9 mouse cellular contexts compared by ENCODE assay signal in the genomic region with DNA sequence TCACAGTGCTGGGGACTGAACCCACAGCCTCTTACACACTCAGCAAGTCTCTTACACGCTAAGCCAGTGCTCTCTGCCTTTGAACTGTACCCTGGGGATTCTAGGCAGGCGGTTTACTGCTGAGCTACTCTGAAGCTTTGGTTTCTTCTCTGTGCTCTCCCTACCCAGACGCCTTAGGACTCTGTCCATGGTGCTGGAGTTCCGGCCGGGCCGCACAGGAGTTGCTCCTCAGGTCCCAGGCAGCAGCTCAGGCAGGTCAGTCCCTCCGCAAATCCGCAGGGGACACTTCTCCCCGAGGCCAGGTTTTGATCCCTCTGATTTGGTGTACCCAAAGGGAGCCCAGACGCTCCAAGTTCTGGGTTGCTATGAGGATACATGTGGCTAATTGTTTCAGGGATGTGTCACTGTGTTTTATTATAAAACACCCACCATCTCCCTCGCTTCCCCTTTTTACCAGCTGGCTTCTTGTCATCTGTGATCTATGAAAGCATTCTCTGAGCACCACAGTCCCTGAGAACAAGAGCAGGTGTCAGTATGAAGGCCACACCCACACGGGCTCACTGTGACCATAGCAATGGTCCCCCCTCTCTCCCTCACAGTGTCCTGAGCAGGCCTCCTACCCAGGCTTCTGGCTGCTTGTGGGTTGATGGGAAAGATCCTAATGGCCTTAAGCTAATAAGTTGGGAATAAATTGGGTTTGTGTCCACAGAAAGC. TPM values are rescaled to one million over a fixed set of nuclear protein-coding genes. Genes with fewer than 3 reads are reported as not detected.
DNase-seq lines count a peak whose midpoint lies in the region; ATAC-seq and TF ChIP-seq lines count a peak whose summit lies in the region.
"Had no signal": no experiment of that assay in that cellular context is flagged by ENCODE, and none has a peak within 500 bp of the region (broad histone marks: within the 10 kb centered on the region; RNA-seq: fewer than 3 reads in every experiment).

No protein-coding gene starts in this region.

- WGBS in lung, embryonic 15.5 days: 8% methylated on average over 12 of the region's 12 CpGs
- WGBS in lung, adult 2 months: 12% methylated on average over 12 of the region's 12 CpGs

- no peaks in the 10 kb centered on the region for H3K27me3 ChIP-seq in lung, embryonic 15.5 days

- H3K36me3 ChIP-seq in lung, embryonic 15.5 days: no peaks in the 10 kb centered on the region
- H3K36me3 ChIP-seq: limb, embryonic 15.5 days had no signal

- no peak overlapping the region for H3K4me3 ChIP-seq in lung, embryonic 15.5 days
- no peak overlapping the region for H3K4me3 ChIP-seq in lung, adult 2 months (replicated peaks; ENCODE audit: extremely low read depth, low read depth, low read length)
- H3K4me3 ChIP-seq: limb, embryonic 15.5 days had no signal

- TF ChIP-seq CTCF in lung, adult 2 months (IDR thresholded peaks at IDR 0.05; ENCODE audit: insufficient read depth, low read length): no peak

- peak; percentile 27; the same call in 1 of the 2 replicates for ATAC-seq in lung, embryonic 15.5 days (ENCODE audit: borderline replicate concordance, extremely low read depth, low FRiP score, low TSS enrichment)

- no peaks in the 10 kb centered on the region for H3K4me1 ChIP-seq in lung, embryonic 15.5 days
- H3K4me1 ChIP-seq in lung, adult 2 months (ENCODE audit: control insufficient read depth, insufficient read depth, low read length): no peaks in the 10 kb centered on the region
- H3K4me1 ChIP-seq: limb, embryonic 15.5 days had no signal

- H3K9ac ChIP-seq in lung, embryonic 15.5 days: no peak overlapping the region
- H3K9ac ChIP-seq: limb, embryonic 15.5 days had no signal

- no peak overlapping the region for H3K27ac ChIP-seq in lung, embryonic 15.5 days
- H3K27ac ChIP-seq: limb, embryonic 15.5 days had no signal

- no peaks in the 10 kb centered on the region for H3K9me3 ChIP-seq in lung, embryonic 15.5 days
- H3K9me3 ChIP-seq: limb, embryonic 15.5 days had no signal

- DNase-seq in cerebellum, adult 11-12 months: peak; percentile 56
- DNase-seq in cerebellum, adult 11 months: no peak
- DNase-seq in lung, adult 2 months: no peak
- peak; percentile 48 to 51 for DNase-seq in cerebellum, postnatal 25 days
- DNase-seq in layer of hippocampus, adult 18-20 months (ENCODE audit: low spot score in 2 of 2): peak; percentile 58 to 77
- DNase-seq in spleen, postnatal 4 days (ENCODE audit: low spot score in 2 of 2): peak; percentile 62 to 83
- DNase-seq in frontal cortex, postnatal 14 days (ENCODE audit: low spot score in 2 of 2): no peak

- no peak for TF ChIP-seq POLR2A in lung, adult 2 months (IDR thresholded peaks at IDR 0.05; ENCODE audit: borderline replicate concordance, extremely low read depth, low read depth, low read length)

- H3K4me2 ChIP-seq in lung, embryonic 15.5 days: no peak overlapping the region
- H3K4me2 ChIP-seq: limb, embryonic 15.5 days had no signal

RNA-seq across cellular contexts. Expression of a gene that starts 2.5 kb away (rescaled TPM):
- polyA plus RNA-seq in lung, embryonic 15.5 days (2015; fragmentation: Nextera tagmentation; extraction: Ambion mirVana): 6.0 and 6.1 TPM in 2 replicates
- 1.6 and 2.7 TPM in 2 replicates for polyA plus RNA-seq in lung, adult 2 months (2012; rRNA removed)
- total RNA-seq in layer of hippocampus, adult 18-20 months (2021): 10 to 100 TPM; 43.0 to 45.7 TPM

Comparison
In these comparisons a context has a peak if more than half of its experiments do, and no peak if none do; other contexts are left out.
1. DNase-seq: peak in cerebellum, adult 11-12 months (single experiment), cerebellum, postnatal 25 days (2 of 2), layer of hippocampus, adult 18-20 months (2 of 2) and spleen, postnatal 4 days (2 of 2); none in cerebellum, adult 11 months (single experiment), lung, adult 2 months (single experiment) and frontal cortex, postnatal 14 days (0 of 2).